ENCODE assay signal across 17 mouse cellular contexts in genomic region chr7:110152891-110153290, GRCm38 (mm10).
"Had no signal": no experiment of that assay in that cellular context is flagged by ENCODE, and none has a peak within 500 bp of the region (broad histone marks: within the 10 kb centered on the region; RNA-seq: fewer than 3 reads in every experiment).

No protein-coding gene starts in this region.

- H3K9me3 ChIP-seq: neural tube, embryonic 12.5 days; neural tube, embryonic 13.5 days; neural tube, embryonic 15.5 days; stomach, embryonic 15.5 days had no signal

- DNase-seq: retina, postnatal 1 day; right cerebral cortex, adult 18-20 months; right cerebral cortex, postnatal 14 days; right cerebral cortex, postnatal 25 days; right cerebral cortex, postnatal 4 days; spleen, adult 18-20 months; thymus, adult 18-20 months; thymus, adult 2 months; thymus, postnatal 14 days; thymus, postnatal 25 days; thymus, postnatal 36 days; thymus, postnatal 4 days had no signal

- H3K27me3 ChIP-seq: neural tube, embryonic 12.5 days; neural tube, embryonic 13.5 days; neural tube, embryonic 15.5 days; stomach, embryonic 15.5 days had no signal

- H3K4me3 ChIP-seq: neural tube, embryonic 12.5 days; neural tube, embryonic 13.5 days; neural tube, embryonic 15.5 days; stomach, embryonic 15.5 days had no signal

- H3K36me3 ChIP-seq: neural tube, embryonic 12.5 days; neural tube, embryonic 13.5 days; neural tube, embryonic 15.5 days; stomach, embryonic 15.5 days had no signal

- H3K27ac ChIP-seq: neural tube, embryonic 12.5 days; neural tube, embryonic 13.5 days; neural tube, embryonic 15.5 days; stomach, embryonic 15.5 days; stomach, postnatal 0 days had no signal

- H3K4me1 ChIP-seq: neural tube, embryonic 12.5 days; neural tube, embryonic 13.5 days; neural tube, embryonic 15.5 days had no signal
